Mouse (Mus musculus): Measurements from ENCODE around the gene Rpl18.

DNA sequence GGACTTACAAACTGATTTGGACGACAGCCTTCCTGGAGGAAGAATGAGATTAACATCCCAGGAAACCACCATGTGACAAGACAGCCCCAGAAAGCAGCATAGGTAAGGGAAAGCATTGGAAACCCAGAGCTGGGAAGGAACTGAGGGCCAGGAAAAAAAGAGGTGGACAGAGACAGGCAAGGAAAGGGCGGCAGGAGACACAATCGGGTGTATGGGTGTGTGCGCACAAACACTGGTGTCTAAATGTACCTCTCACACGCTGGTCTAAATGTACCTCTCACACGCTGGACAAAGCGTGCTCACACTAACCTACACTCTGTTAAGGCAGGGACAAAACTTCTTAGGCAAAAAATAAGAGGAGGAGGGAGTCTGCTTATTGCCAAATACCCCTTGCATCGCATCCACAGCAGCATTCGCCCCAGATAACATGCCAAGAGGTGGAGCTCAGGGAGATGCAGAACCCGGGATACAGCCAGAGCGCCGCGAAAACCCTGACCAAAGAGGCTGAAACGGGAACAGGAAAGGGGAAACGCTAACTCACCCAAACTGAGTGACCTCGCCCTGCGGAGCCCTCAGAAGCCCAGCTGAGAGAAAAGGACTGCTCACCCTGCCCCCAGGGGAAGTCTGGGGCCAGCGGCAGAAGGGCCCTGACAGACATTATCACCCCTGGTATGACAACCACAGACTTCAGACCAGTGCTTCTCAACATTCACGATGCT is 643 bp downstream of the Rpl18 start:
- TF ChIP-seq POLR2A (IDR thresholded peaks at IDR 0.05; ENCODE audit: borderline replicate concordance, low read depth, low read length) (no peak), CTCF (IDR thresholded peaks at IDR 0.05; ENCODE audit: low read depth, low read length) (no peak)
